Mouse (Mus musculus): ENCODE measurements around the gene H1foo. TPM values are rescaled to one million over a fixed set of nuclear protein-coding genes. Genes with fewer than 3 reads are reported as not detected.

Gene H1foo
- 1 to 10 TPM in 1 of 26 experiments, not detected in 25; 1.4 TPM for total RNA-seq (2018; cell fraction: chromatin; rRNA removed)
- under 1 TPM in 3 of 26 experiments, not detected in 23; 0.14 to 0.42 (median 0.19) TPM for total RNA-seq (2018; cell fraction: cytosol; rRNA removed)
- total RNA-seq (2018; cell fraction: nucleus; rRNA removed): under 1 TPM in 1 of 26 experiments, not detected in 25; 0.76 TPM
- not detected in 3 replicates for polyA plus RNA-seq (2018)

- WGBS (ENCODE audit: missing documents): 96% methylated on average over 5 of the region's 5 CpGs
- Histone ChIP-seq H3K27ac (peak within 1 kb of the TSS; percentile 21), H3K4me3 (ENCODE audit: inconsistent target) (no peak within 1 kb of the TSS), H3K36me3 (ENCODE audit: inconsistent target) (no peaks in the 10 kb centered on the region), H3K79me2 (ENCODE audit: inconsistent target) (no peaks in the 10 kb centered on the region)
Observed at GRCm38 (mm10) chr6:115944638-115945037, at the start of gene H1foo. Gene H1foo, plus strand, starts transcription at chr6:115944938.

GRCm38 (mm10) chr6:115896346-115896745 is 48.4 kb upstream of the H1foo start:
- 93% methylated on average over 1 of the region's 1 CpGs for WGBS (ENCODE audit: missing documents)
- Histone ChIP-seq H3K36me3 (ENCODE audit: inconsistent target) (no peaks in the 10 kb centered on the region), H3K79me2 (ENCODE audit: inconsistent target) (no peaks in the 10 kb centered on the region), H3K27ac (no peak overlapping the region), H3K4me3 (ENCODE audit: inconsistent target) (no peak overlapping the region)

GRCm38 (mm10) chr6:115897117-115897516 is 47.6 kb upstream of the H1foo start:
- 41% methylated on average over 4 of the region's 4 CpGs for WGBS (ENCODE audit: missing documents)
- no peak overlapping the region for H3K4me3 ChIP-seq (ENCODE audit: inconsistent target)
- H3K27ac ChIP-seq: 0 out of 2 replicates have a peak overlapping the region, but pooled peaks have one; percentile 4
- no peaks in the 10 kb centered on the region for H3K36me3 ChIP-seq (ENCODE audit: inconsistent target)
- no peaks in the 10 kb centered on the region for H3K79me2 ChIP-seq (ENCODE audit: inconsistent target)

GRCm38 (mm10) chr6:115897926-115898520 is 46.7 kb upstream of the H1foo start:
- Histone ChIP-seq H3K4me3 (ENCODE audit: inconsistent target) (no peak overlapping the region), H3K36me3 (ENCODE audit: inconsistent target) (no peaks in the 10 kb centered on the region), H3K79me2 (ENCODE audit: inconsistent target) (no peaks in the 10 kb centered on the region), H3K27ac (no peak overlapping the region)
- WGBS (ENCODE audit: missing documents): 69% methylated on average over 7 of the region's 7 CpGs

- no peaks in the 10 kb centered on the region for H3K36me3 ChIP-seq (ENCODE audit: inconsistent target)
- 0% methylated on average over 3 of the region's 3 CpGs for whole genome bisulfite sequencing (ENCODE audit: missing documents)
- no peak overlapping the region for H3K4me3 ChIP-seq (ENCODE audit: inconsistent target)
- H3K79me2 ChIP-seq (ENCODE audit: inconsistent target): no peaks in the 10 kb centered on the region
- H3K27ac ChIP-seq: peak overlapping the region; percentile 95
Observed at GRCm38 (mm10) chr6:115901062-115901461, 43.7 kb upstream of the H1foo start.

- H3K27ac ChIP-seq: peak overlapping the region; percentile 95
- 86% methylated on average over 8 of the region's 8 CpGs for WGBS (ENCODE audit: missing documents)
- H3K4me3 ChIP-seq (ENCODE audit: inconsistent target): no peak overlapping the region
- H3K36me3 ChIP-seq (ENCODE audit: inconsistent target): no peaks in the 10 kb centered on the region
- H3K79me2 ChIP-seq (ENCODE audit: inconsistent target): no peaks in the 10 kb centered on the region
Observed at GRCm38 (mm10) chr6:115901489-115901931, 43.2 kb upstream of the H1foo start.

- Histone ChIP-seq H3K27ac (no peak overlapping the region), H3K4me3 (ENCODE audit: inconsistent target) (no peak overlapping the region), H3K36me3 (ENCODE audit: inconsistent target) (no peaks in the 10 kb centered on the region), H3K79me2 (ENCODE audit: inconsistent target) (no peaks in the 10 kb centered on the region)
- WGBS (ENCODE audit: missing documents): 86% methylated on average over 3 of the region's 3 CpGs
Observed at GRCm38 (mm10) chr6:115902545-115902944, 42.2 kb upstream of the H1foo start.

GRCm38 (mm10) chr6:115905568-115905967 is 39.2 kb upstream of the H1foo start:
- Histone ChIP-seq H3K36me3 (ENCODE audit: inconsistent target) (no peaks in the 10 kb centered on the region), H3K27ac (no peak overlapping the region), H3K4me3 (ENCODE audit: inconsistent target) (no peak overlapping the region), H3K79me2 (ENCODE audit: inconsistent target) (no peaks in the 10 kb centered on the region)
- 87% methylated on average over 6 of the region's 6 CpGs for WGBS (ENCODE audit: missing documents)

GRCm38 (mm10) chr6:115906455-115906854 is 38.3 kb upstream of the H1foo start:
- Histone ChIP-seq H3K4me3 (ENCODE audit: inconsistent target) (no peak overlapping the region), H3K36me3 (ENCODE audit: inconsistent target) (no peaks in the 10 kb centered on the region), H3K79me2 (ENCODE audit: inconsistent target) (no peaks in the 10 kb centered on the region), H3K27ac (peak overlapping the region; percentile 19)
- WGBS (ENCODE audit: missing documents): 41% methylated on average over 1 of the region's 1 CpGs

- Histone ChIP-seq H3K4me3 (ENCODE audit: inconsistent target) (no peak overlapping the region), H3K79me2 (ENCODE audit: inconsistent target) (no peaks in the 10 kb centered on the region), H3K27ac (peak overlapping the region; percentile 19), H3K36me3 (ENCODE audit: inconsistent target) (no peaks in the 10 kb centered on the region)
- 38% methylated on average over 2 of the region's 2 CpGs for WGBS (ENCODE audit: missing documents)
Observed at GRCm38 (mm10) chr6:115906871-115907270, 37.9 kb upstream of the H1foo start.

GRCm38 (mm10) chr6:115908421-115908982 is 36.2 kb upstream of the H1foo start:
- H3K27ac ChIP-seq: peak overlapping the region; percentile 65
- H3K36me3 ChIP-seq (ENCODE audit: inconsistent target): no peaks in the 10 kb centered on the region
- WGBS (ENCODE audit: missing documents): 51% methylated on average over 6 of the region's 6 CpGs
- no peak overlapping the region for H3K4me3 ChIP-seq (ENCODE audit: inconsistent target)
- no peaks in the 10 kb centered on the region for H3K79me2 ChIP-seq (ENCODE audit: inconsistent target)

GRCm38 (mm10) chr6:115909052-115909451 is 35.7 kb upstream of the H1foo start:
- Histone ChIP-seq H3K79me2 (ENCODE audit: inconsistent target) (no peaks in the 10 kb centered on the region), H3K4me3 (ENCODE audit: inconsistent target) (no peak overlapping the region), H3K36me3 (ENCODE audit: inconsistent target) (no peaks in the 10 kb centered on the region), H3K27ac (peak overlapping the region; percentile 65)
- WGBS (ENCODE audit: missing documents): 26% methylated on average over 3 of the region's 3 CpGs

GRCm38 (mm10) chr6:115909940-115910339 is 34.8 kb upstream of the H1foo start:
- Histone ChIP-seq H3K4me3 (ENCODE audit: inconsistent target) (no peak overlapping the region), H3K27ac (peak overlapping the region; percentile 65), H3K79me2 (ENCODE audit: inconsistent target) (no peaks in the 10 kb centered on the region), H3K36me3 (ENCODE audit: inconsistent target) (no peaks in the 10 kb centered on the region)
- 23% methylated on average over 8 of the region's 8 CpGs for WGBS (ENCODE audit: missing documents)

- H3K36me3 ChIP-seq (ENCODE audit: inconsistent target): no peaks in the 10 kb centered on the region
- H3K4me3 ChIP-seq (ENCODE audit: inconsistent target): no peak overlapping the region
- no peak overlapping the region for H3K27ac ChIP-seq
- 92% methylated on average over 6 of the region's 6 CpGs for WGBS (ENCODE audit: missing documents)
- H3K79me2 ChIP-seq (ENCODE audit: inconsistent target): no peaks in the 10 kb centered on the region
Observed at GRCm38 (mm10) chr6:115911763-115912162, 33.0 kb upstream of the H1foo start.

GRCm38 (mm10) chr6:115913482-115913881 is 31.3 kb upstream of the H1foo start:
- no peaks in the 10 kb centered on the region for H3K36me3 ChIP-seq (ENCODE audit: inconsistent target)
- no peak overlapping the region for H3K4me3 ChIP-seq (ENCODE audit: inconsistent target)
- WGBS (ENCODE audit: missing documents): 98% methylated on average over 10 of the region's 10 CpGs
- H3K79me2 ChIP-seq (ENCODE audit: inconsistent target): no peaks in the 10 kb centered on the region
- H3K27ac ChIP-seq: no peak overlapping the region
